Mouse (Mus musculus): ENCODE data around the gene Ubl5.

Ubl5 gene

GRCm38 (mm10) chr9:20696107-20696712 lies 53.5 kb downstream of the Ubl5 start:
- DNase-seq (ENCODE audit: extremely low read depth, insufficient read length, low spot score): no peak
